Mouse (Mus musculus) cortical plate, adult 2 months (tissue): ENCODE data around the gene Pla2g2e. TPM values are rescaled to one million over a fixed set of nuclear protein-coding genes. Genes with fewer than 3 reads are reported as not detected.
A peak's percentile ranks its signal among the peaks of the same experiment; 100 is the strongest.

Experiments used
- H3K27ac ChIP-seq: fragments of 200-500 bp; 2 replicates; pipeline ENCODE4 v1.5.1; 2012; ENCODE audit warnings: low read length, control low read depth, inconsistent platforms; ENCODE audit not compliant: insufficient read depth
- H3K4me1 ChIP-seq: fragments of 200-500 bp; 2 replicates; pipeline ENCODE4 v1.6.1; 2011; ENCODE audit warnings: low read length; ENCODE audit not compliant: control insufficient read depth, insufficient read depth
- H3K4me3 ChIP-seq: fragments of 200-500 bp; 2 replicates; pipeline ENCODE4 v1.5.1; 2011; ENCODE audit warnings: mild to moderate bottlenecking, low read length, control low read depth; ENCODE audit not compliant: insufficient read depth
- CTCF ChIP-seq: fragments of 200-500 bp; IDR thresholded peaks from 2 replicates; pipeline ENCODE4 v1.5.1; 2011; ENCODE audit warnings: mild to moderate bottlenecking, control low read depth, low read length; ENCODE audit not compliant: insufficient read depth; ENCODE audit errors: extremely low read depth
- POLR2A ChIP-seq: fragments of 200-500 bp; IDR thresholded peaks from 2 replicates; pipeline ENCODE4 v1.6.1; 2011; ENCODE audit warnings: mild to moderate bottlenecking, low read length, control low read depth; ENCODE audit not compliant: insufficient read depth; ENCODE audit errors: extremely low read depth
- polyA plus RNA-seq: library from polyadenylated mRNA; depleted of rRNA; stranded (reverse); fragments of >200 nt; gene quantifications from 2 replicates; pipeline ENCODE4 v1.2.3, GENCODE M21; 2012; rRNA removed

Gene Pla2g2e
- not detected in 2 replicates for polyA plus RNA-seq

- Histone ChIP-seq H3K4me3 (no peak within 1 kb of the TSS), H3K27ac (no peak within 1 kb of the TSS), H3K4me1 (no peaks in the 10 kb centered on the region)
- TF ChIP-seq POLR2A (no peak), CTCF (no peak)
Measured at GRCm38 (mm10) chr4:138877731-138878130, at the start of gene Pla2g2e. Gene Pla2g2e, plus strand, starts transcription at chr4:138877942.

GRCm38 (mm10) chr4:138839806-138840205 lies 37.9 kb upstream of the Pla2g2e start:
- no peak for TF ChIP-seq POLR2A
- TF ChIP-seq CTCF = no peak
- no peak overlapping the region for H3K4me3 ChIP-seq
- H3K4me1 ChIP-seq = 0 out of 2 replicates have a peak, but pooled peaks cover 2% of the 10 kb centered on the region
- H3K27ac ChIP-seq = no peak overlapping the region

- TF ChIP-seq CTCF = no peak
- TF ChIP-seq POLR2A = no peak
- Histone ChIP-seq H3K27ac (no peak overlapping the region), H3K4me3 (no peak overlapping the region), H3K4me1 (0 out of 2 replicates have a peak, but pooled peaks cover 2% of the 10 kb centered on the region)
Measured at GRCm38 (mm10) chr4:138840726-138841125, 37.0 kb upstream of the Pla2g2e start.

- H3K4me3 ChIP-seq = no peak overlapping the region
- H3K4me1 ChIP-seq = 0 out of 2 replicates have a peak, but pooled peaks cover 2% of the 10 kb centered on the region
- H3K27ac ChIP-seq = 0 out of 2 replicates have a peak overlapping the region, but pooled peaks have one; percentile 14
- TF ChIP-seq CTCF = no peak
- TF ChIP-seq POLR2A = no peak
Measured at GRCm38 (mm10) chr4:138841386-138841785, 36.4 kb upstream of the Pla2g2e start.

GRCm38 (mm10) chr4:138851463-138851862 lies 26.3 kb upstream of the Pla2g2e start:
- no peak for TF ChIP-seq POLR2A
- TF ChIP-seq CTCF = peak; percentile 99
- Histone ChIP-seq H3K4me3 (no peak overlapping the region), H3K27ac (no peak overlapping the region), H3K4me1 (peaks cover 8% of the 10 kb centered on the region)

- Histone ChIP-seq H3K4me1 (peaks cover 8% of the 10 kb centered on the region), H3K27ac (peak overlapping the region; percentile 85; the same call in 1 of the 2 replicates), H3K4me3 (no peak overlapping the region)
- TF ChIP-seq CTCF = no peak
- no peak for TF ChIP-seq POLR2A
Measured at GRCm38 (mm10) chr4:138852961-138853360, 24.8 kb upstream of the Pla2g2e start.

- Histone ChIP-seq H3K4me1 (peaks cover 8% of the 10 kb centered on the region), H3K4me3 (no peak overlapping the region), H3K27ac (peak overlapping the region; percentile 50)
- TF ChIP-seq CTCF (no peak), POLR2A (no peak)
Measured at GRCm38 (mm10) chr4:138855092-138855632, 22.6 kb upstream of the Pla2g2e start.

- no peak overlapping the region for H3K27ac ChIP-seq
- no peak for TF ChIP-seq POLR2A
- peak; percentile 98 for TF ChIP-seq CTCF
- H3K4me3 ChIP-seq = no peak overlapping the region
- H3K4me1 ChIP-seq = peaks cover 8% of the 10 kb centered on the region
Measured at GRCm38 (mm10) chr4:138856491-138856890, 21.3 kb upstream of the Pla2g2e start.

GRCm38 (mm10) chr4:138857576-138857975 lies 20.2 kb upstream of the Pla2g2e start:
- TF ChIP-seq CTCF (no peak), POLR2A (no peak)
- no peak overlapping the region for H3K27ac ChIP-seq
- peaks cover 6% of the 10 kb centered on the region for H3K4me1 ChIP-seq
- H3K4me3 ChIP-seq = no peak overlapping the region

- no peak for TF ChIP-seq CTCF
- TF ChIP-seq POLR2A = peak; percentile 26; the same call in 1 of the 2 replicates
- Histone ChIP-seq H3K4me1 (peaks cover 3% of the 10 kb centered on the region; the same call in 1 of the 2 replicates), H3K27ac (no peak overlapping the region), H3K4me3 (no peak overlapping the region)
Measured at GRCm38 (mm10) chr4:138858446-138858845, 19.3 kb upstream of the Pla2g2e start.
